Mouse (Mus musculus) thymus, postnatal 25 days (tissue): ENCODE results near the gene Mta3.

Experiments
- DNase-seq: peaks from one replicate; pipeline ENCODE4 v3.0.0; 2022

Mta3 gene

GRCm38 (mm10) chr17:83706116-83706593 lies at the start of gene Mta3:
Gene Mta3 (plus strand): TSS chr17:83706163.
- peak; percentile 81 for DNase-seq

GRCm38 (mm10) chr17:83657375-83657774 lies 48.6 kb upstream of the Mta3 start:
- DNase-seq = no peak

GRCm38 (mm10) chr17:83658943-83659342 lies 47.0 kb upstream of the Mta3 start:
- no peak for DNase-seq

GRCm38 (mm10) chr17:83664761-83665160 lies 41.2 kb upstream of the Mta3 start:
- DNase-seq = no peak

GRCm38 (mm10) chr17:83666597-83667287 lies 39.2 kb upstream of the Mta3 start:
- no peak for DNase-seq

GRCm38 (mm10) chr17:83667934-83668690 lies 37.9 kb upstream of the Mta3 start:
- DNase-seq = no peak

- DNase-seq = no peak
Measured at GRCm38 (mm10) chr17:83672685-83673084, 33.3 kb upstream of the Mta3 start.

GRCm38 (mm10) chr17:83677370-83677769 lies 28.6 kb upstream of the Mta3 start:
- DNase-seq = no peak

GRCm38 (mm10) chr17:83681977-83682376 lies 24.0 kb upstream of the Mta3 start:
- no peak for DNase-seq

- no peak for DNase-seq
Measured at GRCm38 (mm10) chr17:83684475-83684874, 21.5 kb upstream of the Mta3 start.

GRCm38 (mm10) chr17:83690418-83690817 lies 15.5 kb upstream of the Mta3 start:
- peak; percentile 39 for DNase-seq

GRCm38 (mm10) chr17:83691379-83691778 lies 14.6 kb upstream of the Mta3 start:
- DNase-seq = peak; percentile 64

- DNase-seq = no peak
Measured at GRCm38 (mm10) chr17:83693941-83694340, 12.0 kb upstream of the Mta3 start.

- DNase-seq = peak; percentile 41
Measured at GRCm38 (mm10) chr17:83695785-83696184, 10.2 kb upstream of the Mta3 start.

- DNase-seq = no peak
Measured at GRCm38 (mm10) chr17:83699062-83699724, 6.8 kb upstream of the Mta3 start.

GRCm38 (mm10) chr17:83700125-83700524 lies 5.8 kb upstream of the Mta3 start:
- no peak for DNase-seq

GRCm38 (mm10) chr17:83704469-83704868 lies 1.5 kb upstream of the Mta3 start:
- no peak for DNase-seq

GRCm38 (mm10) chr17:83705352-83706115 lies 429 bp upstream of the Mta3 start:
- peak; percentile 58 for DNase-seq

GRCm38 (mm10) chr17:83706594-83707126 lies 697 bp downstream of the Mta3 start:
- DNase-seq = peak; percentile 62

GRCm38 (mm10) chr17:83707372-83707771 lies 1.4 kb downstream of the Mta3 start:
- no peak for DNase-seq

GRCm38 (mm10) chr17:83707846-83708245 lies 1.9 kb downstream of the Mta3 start:
- peak; percentile 49 for DNase-seq

GRCm38 (mm10) chr17:83708256-83708655 lies 2.3 kb downstream of the Mta3 start:
- DNase-seq = no peak

GRCm38 (mm10) chr17:83708891-83709290 lies 2.9 kb downstream of the Mta3 start:
- DNase-seq = no peak
